Mouse (Mus musculus) midbrain, embryonic 14.5 days (tissue): ENCODE measurements at regions not wholly inside any gene's neighbourhood (a gene's known extent, or its start where the extent isn't known, plus 50 kb on each side); places are given as distances from the start of the nearest gene placed in this dataset.
"Not testable (repeated sequence)": the region's sequence is repeated elsewhere in the genome, so short reads cannot be mapped to it uniquely, and the experiment has no call there.

Source experiments
- ATAC-seq: fragments of 200-750 bp; cut with Nextera tagmentation; 2 replicates; pipeline ENCODE4 v1.8.0; 2017; ENCODE audit warnings: moderate number of reproducible peaks, moderate library complexity; ENCODE audit not compliant: low FRiP score, low TSS enrichment
- DNase-seq: peaks from one replicate; pipeline ENCODE4 v3.0.0-alpha.2; 2015
- H3K27ac ChIP-seq: fragments of 300-500 bp; sonication (generic); replicated peaks from 2 replicates; pipeline ENCODE4 v1.5.1; 2014; ENCODE audit warnings: mild to moderate bottlenecking, low read depth, low read length, moderate library complexity
- H3K27me3 ChIP-seq: fragments of 300-500 bp; sonication (generic); 2 replicates; pipeline ENCODE4 v1.6.1; 2014; ENCODE audit warnings: low read length, control low read depth, mixed read lengths; ENCODE audit not compliant: control insufficient read depth, insufficient read depth
- H3K36me3 ChIP-seq: fragments of 300-500 bp; sonication (generic); 2 replicates; pipeline ENCODE4 v1.6.1; 2014; ENCODE audit warnings: low read length, control low read depth; ENCODE audit not compliant: control insufficient read depth, insufficient read depth
- H3K4me1 ChIP-seq: fragments of 300-500 bp; sonication (generic); 2 replicates; pipeline ENCODE4 v1.6.1; 2014; ENCODE audit warnings: mild to moderate bottlenecking, antibody characterized with exemption, low read length, control low read depth; ENCODE audit not compliant: control insufficient read depth, insufficient read depth
- H3K4me2 ChIP-seq: fragments of 300-500 bp; sonication (generic); 2 replicates; pipeline ENCODE4 v1.6.1; 2014; ENCODE audit warnings: mild to moderate bottlenecking, low read length, moderate library complexity
- H3K4me3 ChIP-seq: fragments of 300-500 bp; sonication (generic); replicated peaks from 2 replicates; pipeline ENCODE4 v1.5.1; 2014; ENCODE audit warnings: low read depth, low read length
- H3K9ac ChIP-seq: fragments of 300-500 bp; sonication (generic); replicated peaks from 2 replicates; pipeline ENCODE4 v1.6.1; 2014; ENCODE audit warnings: mild to moderate bottlenecking, low read length, moderate library complexity
- H3K9me3 ChIP-seq: fragments of 300-500 bp; sonication (generic); 2 replicates; pipeline ENCODE4 v1.6.1; 2016; ENCODE audit warnings: low read length, control low read depth, mixed read lengths; ENCODE audit not compliant: control insufficient read depth
- whole genome bisulfite sequencing: fragments of 180-500 bp; shearing (Covaris S2); extraction: QIAGEN DNeasy Blood & Tissue Kit; methylation state at CpG from one replicate; pipeline ENCODE4 v1.1.7; 2014; 5-methylcytosine and 5-hydroxymethylcytosine counted together

GRCm38 (mm10) chr14:102793753-102794152 lies 188.7 kb downstream of the Kctd12 start:
- H3K4me2 ChIP-seq = no peak overlapping the region
- H3K9me3 ChIP-seq = no peaks in the 10 kb centered on the region
- H3K9ac ChIP-seq = no peak overlapping the region
- DNase-seq = no peak
- no peak for ATAC-seq
- 87% methylated on average over 7 of the region's 7 CpGs for WGBS
- no peaks in the 10 kb centered on the region for H3K27me3 ChIP-seq
- H3K27ac ChIP-seq = no peak overlapping the region
- H3K4me1 ChIP-seq = no peaks in the 10 kb centered on the region
- no peak overlapping the region for H3K4me3 ChIP-seq
- no peaks in the 10 kb centered on the region for H3K36me3 ChIP-seq

GRCm38 (mm10) chr14:102790916-102791315 lies 191.5 kb downstream of the Kctd12 start:
- Histone ChIP-seq H3K9me3 (no peaks in the 10 kb centered on the region), H3K27me3 (no peaks in the 10 kb centered on the region), H3K4me1 (no peaks in the 10 kb centered on the region), H3K36me3 (no peaks in the 10 kb centered on the region), H3K9ac (no peak overlapping the region), H3K4me2 (no peak overlapping the region), H3K27ac (no peak overlapping the region), H3K4me3 (no peak overlapping the region)
- ATAC-seq = no peak
- 93% methylated on average over 3 of the region's 3 CpGs for whole genome bisulfite sequencing
- DNase-seq = no peak

- H3K4me3 ChIP-seq = no peak overlapping the region
- H3K27ac ChIP-seq = no peak overlapping the region
- H3K9ac ChIP-seq = no peak overlapping the region
- H3K4me2 ChIP-seq = no peak overlapping the region
- DNase-seq (no peak), ATAC-seq (no peak)
- no peaks in the 10 kb centered on the region for H3K4me1 ChIP-seq
- H3K9me3 ChIP-seq = no peaks in the 10 kb centered on the region
- H3K36me3 ChIP-seq = no peaks in the 10 kb centered on the region
- H3K27me3 ChIP-seq = no peaks in the 10 kb centered on the region
These were observed 200.2 kb downstream of the Kctd12 start for GRCm38 (mm10) chr14:102782227-102782626.

GRCm38 (mm10) chr14:102769716-102770115 lies 212.7 kb downstream of the Kctd12 start:
- H3K4me2 ChIP-seq = no peak overlapping the region
- ATAC-seq (no peak), DNase-seq (no peak)
- H3K27ac ChIP-seq = no peak overlapping the region
- H3K4me1 ChIP-seq = no peaks in the 10 kb centered on the region
- no peaks in the 10 kb centered on the region for H3K9me3 ChIP-seq
- H3K9ac ChIP-seq = no peak overlapping the region
- H3K36me3 ChIP-seq = no peaks in the 10 kb centered on the region
- H3K27me3 ChIP-seq = no peaks in the 10 kb centered on the region
- WGBS = 71% methylated on average over 3 of the region's 3 CpGs
- no peak overlapping the region for H3K4me3 ChIP-seq

- no peaks in the 10 kb centered on the region for H3K4me1 ChIP-seq
- H3K36me3 ChIP-seq = no peaks in the 10 kb centered on the region
- H3K9ac ChIP-seq = no peak overlapping the region
- H3K27ac ChIP-seq = no peak overlapping the region
- H3K27me3 ChIP-seq = no peaks in the 10 kb centered on the region
- ATAC-seq (no peak), DNase-seq (no peak)
- H3K4me3 ChIP-seq = no peak overlapping the region
- H3K9me3 ChIP-seq = no peaks in the 10 kb centered on the region
- WGBS = 87% methylated on average over 1 of the region's 1 CpGs
- no peak overlapping the region for H3K4me2 ChIP-seq
These were observed 233.8 kb downstream of the Kctd12 start for GRCm38 (mm10) chr14:102748687-102749086.

- whole genome bisulfite sequencing = 81% methylated on average over 8 of the region's 8 CpGs
- ATAC-seq = no peak
These were observed 240.1 kb downstream of the Kctd12 start for GRCm38 (mm10) chr14:102742331-102742730.

GRCm38 (mm10) chr14:102736656-102737055 lies 245.8 kb downstream of the Kctd12 start:
- no peaks in the 10 kb centered on the region for H3K4me1 ChIP-seq
- no peaks in the 10 kb centered on the region for H3K36me3 ChIP-seq
- DNase-seq = no peak
- no peak overlapping the region for H3K4me2 ChIP-seq
- no peak overlapping the region for H3K27ac ChIP-seq
- ATAC-seq = no peak
- H3K27me3 ChIP-seq = no peaks in the 10 kb centered on the region
- no peak overlapping the region for H3K4me3 ChIP-seq
- H3K9me3 ChIP-seq = no peaks in the 10 kb centered on the region
- H3K9ac ChIP-seq = no peak overlapping the region
- 80% methylated on average over 2 of the region's 2 CpGs for WGBS

More at GRCm38 (mm10) chr14:102742331-102742730, 240.1 kb downstream of the Kctd12 start:
- Histone ChIP-seq H3K36me3 (no peaks in the 10 kb centered on the region), H3K9ac (no peak overlapping the region), H3K4me2 (no peak overlapping the region), H3K27ac (no peak overlapping the region), H3K4me1 (no peaks in the 10 kb centered on the region), H3K9me3 (no peaks in the 10 kb centered on the region), H3K27me3 (no peaks in the 10 kb centered on the region), H3K4me3 (no peak overlapping the region)
- DNase-seq = peak; percentile 35

GRCm38 (mm10) chr14:102733718-102734117 lies 248.7 kb downstream of the Kctd12 start:
- not testable (repeated sequence) for H3K4me1 ChIP-seq, H3K9ac ChIP-seq, H3K9me3 ChIP-seq, H3K4me3 ChIP-seq, H3K4me2 ChIP-seq, H3K27me3 ChIP-seq, ATAC-seq, H3K36me3 ChIP-seq, H3K27ac ChIP-seq, DNase-seq
- 95% methylated on average over 4 of the region's 4 CpGs for WGBS

GRCm38 (mm10) chr14:102731746-102732145 lies 250.7 kb downstream of the Kctd12 start:
- H3K9me3 ChIP-seq = no peaks in the 10 kb centered on the region
- H3K36me3 ChIP-seq = no peaks in the 10 kb centered on the region
- H3K27ac ChIP-seq = no peak overlapping the region
- DNase-seq (no peak), ATAC-seq (no peak)
- no peaks in the 10 kb centered on the region for H3K4me1 ChIP-seq
- H3K27me3 ChIP-seq = no peaks in the 10 kb centered on the region
- H3K9ac ChIP-seq = no peak overlapping the region
- H3K4me3 ChIP-seq = no peak overlapping the region
- no peak overlapping the region for H3K4me2 ChIP-seq
- WGBS = 77% methylated on average over 5 of the region's 5 CpGs
